Mouse (Mus musculus) kidney, adult 2 months (tissue): ENCODE measurements around the gene Arhgap25. TPM values are rescaled to one million over a fixed set of nuclear protein-coding genes. Genes with fewer than 3 reads are reported as not detected.

ENCODE experiments used
- DNase-seq: peaks from one replicate; pipeline ENCODE4 v3.0.0; 2021
- H3K27ac ChIP-seq: fragments of 200-500 bp; 2 replicates; pipeline ENCODE4 v1.5.1; 2012; ENCODE audit warnings: low read depth, low read length, control low read depth, inconsistent platforms; ENCODE audit not compliant: insufficient read depth
- H3K27me3 ChIP-seq: fragments of 200-500 bp; replicated peaks from 2 replicates; pipeline ENCODE4 v1.6.1; 2012; ENCODE audit warnings: mild to moderate bottlenecking, moderate library complexity, low read length, inconsistent platforms; ENCODE audit not compliant: control insufficient read depth, insufficient read depth
- H3K36me3 ChIP-seq: fragments of 200-500 bp; 2 replicates; pipeline ENCODE4 v1.6.1; 2012; ENCODE audit warnings: mild to moderate bottlenecking, moderate library complexity, low read length, inconsistent platforms; ENCODE audit not compliant: control insufficient read depth, insufficient read depth
- H3K4me1 ChIP-seq: fragments of 200-500 bp; 2 replicates; pipeline ENCODE4 v1.6.1; 2011; ENCODE audit warnings: low read length; ENCODE audit not compliant: control insufficient read depth, insufficient read depth
- H3K4me3 ChIP-seq: fragments of 200-500 bp; 2 replicates; pipeline ENCODE4 v1.5.1; 2011; ENCODE audit warnings: mild to moderate bottlenecking, low read depth, low read length, control low read depth; ENCODE audit not compliant: insufficient read depth
- CTCF ChIP-seq: fragments of 200-500 bp; conservative IDR thresholded peaks from 2 replicates; pipeline ENCODE4 v1.5.1; 2011; ENCODE audit warnings: low read depth, mild to moderate bottlenecking, control low read depth, low read length, moderate library complexity, mixed read lengths; ENCODE audit not compliant: insufficient read depth, insufficient read length
- POLR2A ChIP-seq: fragments of 200-500 bp; IDR thresholded peaks from one replicate; pipeline ENCODE4 v1.6.1; 2011; ENCODE audit warnings: low read depth, low read length, control low read depth
- WGBS: fragments of 180-500 bp; shearing (Covaris S2); methylation state at CpG from one replicate; pipeline ENCODE4 v1.1.7; 2018; 5-methylcytosine and 5-hydroxymethylcytosine counted together
- polyA plus RNA-seq: library from polyadenylated mRNA; depleted of rRNA; stranded (reverse); fragments of >200 nt; gene quantifications from 2 replicates; pipeline ENCODE4 v1.2.3, GENCODE M21; 2012

The Arhgap25 gene
- polyA plus RNA-seq, 1 experiment = 1.5 TPM

DNA sequence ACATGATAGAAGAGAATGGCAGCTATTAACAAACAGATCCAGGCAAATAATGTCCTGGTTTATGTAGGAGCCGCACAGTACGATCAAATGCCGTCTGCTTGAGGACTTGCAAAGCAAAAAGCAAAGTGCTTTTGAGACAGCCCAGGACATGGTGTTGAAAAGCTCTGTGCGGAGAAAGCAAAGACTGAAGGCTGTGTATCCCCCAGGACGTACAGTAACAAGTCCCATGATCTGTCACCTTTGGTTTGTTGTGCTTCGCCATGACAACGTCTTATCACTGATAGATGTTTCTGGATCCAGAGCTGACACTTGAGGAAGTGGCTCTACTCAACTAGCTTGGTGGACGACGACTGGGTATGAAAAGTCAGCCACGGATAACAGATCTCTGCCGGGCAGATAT, 89.8 kb downstream of the Arhgap25 start:
- no peak overlapping the region for H3K27ac ChIP-seq
- 89% methylated on average over 11 of the region's 11 CpGs for WGBS
- no peaks in the 10 kb centered on the region for H3K4me1 ChIP-seq
- H3K36me3 ChIP-seq = no peaks in the 10 kb centered on the region
- no peaks in the 10 kb centered on the region; the same call in 1 of the 2 replicates for H3K27me3 ChIP-seq
- DNase-seq = no peak
- TF ChIP-seq CTCF (no peak), POLR2A (no peak)
- no peak overlapping the region for H3K4me3 ChIP-seq

DNA sequence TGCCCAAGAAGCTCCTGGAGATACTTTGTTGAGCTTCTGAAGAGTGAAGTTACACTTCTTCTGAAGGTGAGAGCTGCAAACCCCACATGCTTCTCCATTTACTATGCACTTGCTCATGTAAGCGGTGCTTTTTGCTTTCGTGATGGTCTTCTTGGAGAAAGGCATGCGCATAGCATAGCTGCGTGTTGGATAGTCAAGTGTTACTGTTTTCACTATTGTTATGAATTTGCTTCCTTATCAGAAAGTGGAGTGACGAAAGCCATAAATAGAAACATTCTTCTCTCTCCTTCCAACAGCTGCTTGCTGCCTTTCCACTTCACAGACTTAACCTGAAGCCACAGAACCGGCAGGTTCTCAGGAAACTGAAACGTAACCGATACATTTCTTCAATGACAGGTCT, 96.3 kb downstream of the Arhgap25 start:
- 73% methylated on average over 8 of the region's 8 CpGs for WGBS
- H3K36me3 ChIP-seq = no peaks in the 10 kb centered on the region
- DNase-seq = no peak

GRCm38 (mm10) chr6:87435791-87436190, 97.3 kb downstream of the Arhgap25 start:
- DNase-seq = no peak
- WGBS = 88% methylated on average over 3 of the region's 3 CpGs
- no peaks in the 10 kb centered on the region for H3K36me3 ChIP-seq

More for the DNA sequence above, 96.3 kb downstream of the Arhgap25 start:
- H3K4me1 ChIP-seq = no peaks in the 10 kb centered on the region
- H3K4me3 ChIP-seq = no peak overlapping the region
- H3K27ac ChIP-seq = no peak overlapping the region
- no peak for TF ChIP-seq POLR2A
- no peak for TF ChIP-seq CTCF
- peaks cover 1% of the 10 kb centered on the region; the same call in 1 of the 2 replicates for H3K27me3 ChIP-seq

GRCm38 (mm10) chr6:87428487-87429044, 104.5 kb downstream of the Arhgap25 start, which contains the start of gene Bmp10:
Gene Bmp10 (plus strand): TSS chr6:87428994.
- WGBS = 68% methylated on average over 7 of the region's 7 CpGs
- peaks cover 1% of the 10 kb centered on the region; the same call in 1 of the 2 replicates for H3K27me3 ChIP-seq
- no peak within 1 kb of the TSS for H3K27ac ChIP-seq
- no peak for DNase-seq
- H3K4me3 ChIP-seq = no peak within 1 kb of the TSS
- no peaks in the 10 kb centered on the region for H3K4me1 ChIP-seq
- no peaks in the 10 kb centered on the region for H3K36me3 ChIP-seq
- TF ChIP-seq POLR2A (no peak), CTCF (no peak)

More at GRCm38 (mm10) chr6:87435791-87436190, 97.3 kb downstream of the Arhgap25 start:
- Histone ChIP-seq H3K27me3 (peaks cover 1% of the 10 kb centered on the region; the same call in 1 of the 2 replicates), H3K4me1 (no peaks in the 10 kb centered on the region), H3K27ac (no peak overlapping the region), H3K4me3 (no peak overlapping the region)
- TF ChIP-seq CTCF (no peak), POLR2A (no peak)

GRCm38 (mm10) chr6:87427616-87428015, 105.4 kb downstream of the Arhgap25 start:
- Histone ChIP-seq H3K27me3 (peaks cover 1% of the 10 kb centered on the region; the same call in 1 of the 2 replicates), H3K27ac (no peak overlapping the region), H3K4me1 (no peaks in the 10 kb centered on the region), H3K4me3 (no peak overlapping the region), H3K36me3 (no peaks in the 10 kb centered on the region)
- 91% methylated on average over 8 of the region's 8 CpGs for WGBS
- DNase-seq = no peak
- TF ChIP-seq CTCF (no peak), POLR2A (no peak)

DNA sequence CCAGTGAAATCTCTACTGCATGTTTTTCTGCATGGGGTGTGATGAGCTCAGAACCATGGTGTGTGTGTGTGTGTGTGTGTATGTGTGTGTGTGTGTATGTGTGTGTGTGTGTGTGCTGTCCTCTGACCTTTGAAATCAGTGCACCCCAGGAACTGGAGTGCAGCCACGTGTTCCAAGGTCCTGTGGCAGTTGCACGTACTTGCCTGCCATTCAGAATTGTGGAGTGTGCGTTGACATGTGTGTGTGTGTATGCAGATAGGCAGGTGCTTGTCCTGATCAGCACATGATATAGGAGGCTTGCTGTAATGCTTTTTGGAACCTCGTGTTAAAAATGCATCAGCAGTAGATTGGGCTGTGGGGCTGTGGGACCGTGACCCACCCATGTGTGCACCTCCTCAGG, 106.1 kb downstream of the Arhgap25 start:
- DNase-seq = no peak
- WGBS = 64% methylated on average over 5 of the region's 5 CpGs

DNA sequence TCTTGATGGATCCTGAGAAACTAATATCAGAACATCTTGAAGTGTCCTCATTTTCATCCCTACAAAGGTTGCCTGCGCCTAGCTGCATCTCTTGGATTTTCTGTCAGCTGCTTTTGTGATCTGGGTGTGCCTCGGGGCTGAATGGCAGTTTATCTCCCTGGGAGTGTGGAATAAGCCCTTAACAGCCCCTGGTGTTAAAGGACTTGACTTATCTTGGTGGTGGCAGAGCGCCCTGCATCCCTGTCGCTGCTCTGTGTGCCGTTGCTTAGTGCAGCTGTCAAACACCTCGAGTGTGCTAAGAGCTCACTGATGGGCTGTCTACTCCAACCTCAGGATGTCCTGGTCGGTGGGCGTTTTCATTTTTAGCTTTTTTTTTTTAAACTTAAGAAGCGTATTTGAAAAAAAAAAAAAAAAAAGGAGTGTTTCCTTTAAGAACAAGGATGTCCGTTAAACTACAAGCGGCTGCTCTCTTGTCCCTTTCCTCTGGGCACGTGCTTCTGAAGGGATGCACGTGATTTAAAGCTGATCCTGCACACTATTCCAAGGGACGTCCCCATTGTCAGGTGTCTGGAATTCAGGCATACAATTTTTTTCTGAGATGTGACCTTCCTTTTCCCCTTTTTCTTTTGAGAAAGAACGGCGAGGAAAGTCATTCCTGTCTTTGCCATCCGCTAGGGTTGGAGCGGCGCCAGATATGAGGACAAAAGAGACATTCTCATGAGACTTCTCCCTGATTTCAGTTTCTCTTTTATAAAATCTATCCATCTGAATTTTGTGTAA, 108.8 kb downstream of the Arhgap25 start:
- Histone ChIP-seq H3K36me3 (no peaks in the 10 kb centered on the region), H3K27me3 (no peaks in the 10 kb centered on the region; the same call in 1 of the 2 replicates), H3K4me1 (no peaks in the 10 kb centered on the region), H3K27ac (no peak overlapping the region), H3K4me3 (peak overlapping the region; percentile 35; the same call in 1 of the 2 replicates)
- peak; percentile 62 for DNase-seq
- TF ChIP-seq POLR2A (no peak), CTCF (no peak)
- 55% methylated on average over 19 of the region's 19 CpGs for WGBS

More for the DNA sequence above, 106.1 kb downstream of the Arhgap25 start:
- Histone ChIP-seq H3K4me1 (no peaks in the 10 kb centered on the region), H3K27ac (no peak overlapping the region), H3K27me3 (no peaks in the 10 kb centered on the region; the same call in 1 of the 2 replicates), H3K36me3 (no peaks in the 10 kb centered on the region), H3K4me3 (no peak overlapping the region)
- no peak for TF ChIP-seq POLR2A
- TF ChIP-seq CTCF = no peak

DNA sequence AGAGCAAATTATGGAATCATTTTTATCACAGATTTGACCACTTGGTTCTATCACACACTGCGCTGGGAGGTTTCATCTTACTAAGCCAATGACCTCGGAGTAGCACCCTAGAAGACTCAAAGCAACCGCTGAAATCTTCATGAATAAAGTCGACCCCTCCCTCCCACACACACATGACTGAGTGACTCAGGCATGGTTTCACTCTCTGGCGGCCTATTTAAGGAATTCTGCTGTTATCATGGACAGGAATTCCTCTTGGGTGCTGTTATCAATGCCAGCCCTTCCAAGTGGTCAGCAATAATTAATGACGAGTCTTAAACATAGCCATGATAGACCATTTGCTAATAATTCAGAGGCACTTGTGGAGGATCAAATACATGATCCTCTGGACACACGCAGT, 110.8 kb downstream of the Arhgap25 start:
- TF ChIP-seq POLR2A (no peak), CTCF (no peak)
- Histone ChIP-seq H3K4me3 (no peak overlapping the region), H3K27ac (no peak overlapping the region), H3K4me1 (no peaks in the 10 kb centered on the region), H3K27me3 (no peaks in the 10 kb centered on the region), H3K36me3 (no peaks in the 10 kb centered on the region)
- peak; percentile 7 for DNase-seq
- 52% methylated on average over 7 of the region's 7 CpGs for WGBS
